Mouse (Mus musculus): ENCODE measurements around the gene Crybg2. TPM values are rescaled to one million over a fixed set of nuclear protein-coding genes. Genes with fewer than 3 reads are reported as not detected.
A peak's percentile ranks its signal among the peaks of the same experiment; 100 is the strongest.

The Crybg2 gene
- polyA plus RNA-seq (2014; fragmentation: Nextera tagmentation; extraction: Ambion mirVana) = 1.9 and 2.5 TPM in 2 replicates

GRCm38 (mm10) chr4:134060135-134060865 lies at the start of gene Crybg2:
Gene Crybg2 (plus strand): TSS chr4:134060815.
- WGBS = 48% methylated on average over 28 of the region's 28 CpGs
- no peak within 1 kb of the TSS for H3K9ac ChIP-seq (ENCODE audit: low read length)
- H3K4me1 ChIP-seq (replicated peaks; ENCODE audit: control insufficient read depth, insufficient read depth, low read length) = no peaks in the 10 kb centered on the region
- ATAC-seq (replicated peaks; ENCODE audit: low FRiP score) (no peak), DNase-seq (ENCODE audit: low spot score) (no peak)
- peaks cover under 1% of the 10 kb centered on the region; the same call in 1 of the 2 replicates for H3K27me3 ChIP-seq (ENCODE audit: control insufficient read depth, insufficient read depth, low read length)
- no peaks in the 10 kb centered on the region for H3K9me3 ChIP-seq (ENCODE audit: control insufficient read depth, low read length)
- H3K4me3 ChIP-seq (ENCODE audit: low read depth, low read length) = no peak within 1 kb of the TSS
- no peaks in the 10 kb centered on the region for H3K36me3 ChIP-seq (ENCODE audit: control insufficient read depth, insufficient read depth, low read length)
- H3K4me2 ChIP-seq (ENCODE audit: low read depth, low read length, severe bottlenecking) = no peak within 1 kb of the TSS
- H3K27ac ChIP-seq (ENCODE audit: low read depth, low read length) = no peak within 1 kb of the TSS

GRCm38 (mm10) chr4:134011450-134012414 lies 48.9 kb upstream of the Crybg2 start:
- Histone ChIP-seq H3K9me3 (ENCODE audit: control insufficient read depth, low read length) (no peaks in the 10 kb centered on the region), H3K36me3 (ENCODE audit: control insufficient read depth, insufficient read depth, low read length) (no peaks in the 10 kb centered on the region), H3K4me1 (replicated peaks; ENCODE audit: control insufficient read depth, insufficient read depth, low read length) (peaks cover 29% of the 10 kb centered on the region), H3K27me3 (ENCODE audit: control insufficient read depth, insufficient read depth, low read length) (no peaks in the 10 kb centered on the region), H3K4me2 (ENCODE audit: low read depth, low read length, severe bottlenecking) (peak overlapping the region; percentile 29; the same call in 1 of the 2 replicates), H3K9ac (ENCODE audit: low read length) (peak overlapping the region; percentile 44), H3K4me3 (ENCODE audit: low read depth, low read length) (no peak overlapping the region), H3K27ac (ENCODE audit: low read depth, low read length) (peak overlapping the region; percentile 57; the same call in 1 of the 2 replicates)
- DNase-seq (ENCODE audit: low spot score) (peak; percentile 76), ATAC-seq (replicated peaks; ENCODE audit: low FRiP score) (peak; percentile 63)
- WGBS = 5% methylated on average over 15 of the region's 16 CpGs

- no peaks in the 10 kb centered on the region for H3K9me3 ChIP-seq (ENCODE audit: control insufficient read depth, low read length)
- DNase-seq (ENCODE audit: low spot score) (peak; percentile 73), ATAC-seq (replicated peaks; ENCODE audit: low FRiP score) (no peak)
- 41% methylated on average over 12 of the region's 12 CpGs for WGBS
- H3K27ac ChIP-seq (ENCODE audit: low read depth, low read length) = no peak overlapping the region
- no peak overlapping the region for H3K9ac ChIP-seq (ENCODE audit: low read length)
- no peaks in the 10 kb centered on the region for H3K27me3 ChIP-seq (ENCODE audit: control insufficient read depth, insufficient read depth, low read length)
- peaks cover 38% of the 10 kb centered on the region for H3K4me1 ChIP-seq (replicated peaks; ENCODE audit: control insufficient read depth, insufficient read depth, low read length)
- no peaks in the 10 kb centered on the region for H3K36me3 ChIP-seq (ENCODE audit: control insufficient read depth, insufficient read depth, low read length)
- H3K4me2 ChIP-seq (ENCODE audit: low read depth, low read length, severe bottlenecking) = no peak overlapping the region
- no peak overlapping the region for H3K4me3 ChIP-seq (ENCODE audit: low read depth, low read length)
These were observed 47.6 kb upstream of the Crybg2 start for GRCm38 (mm10) chr4:134012858-134013528.

- Histone ChIP-seq H3K27me3 (ENCODE audit: control insufficient read depth, insufficient read depth, low read length) (no peaks in the 10 kb centered on the region), H3K4me1 (replicated peaks; ENCODE audit: control insufficient read depth, insufficient read depth, low read length) (peaks cover 52% of the 10 kb centered on the region), H3K9ac (ENCODE audit: low read length) (peak overlapping the region; percentile 9; the same call in 1 of the 2 replicates), H3K9me3 (ENCODE audit: control insufficient read depth, low read length) (no peaks in the 10 kb centered on the region), H3K36me3 (ENCODE audit: control insufficient read depth, insufficient read depth, low read length) (no peaks in the 10 kb centered on the region), H3K4me2 (ENCODE audit: low read depth, low read length, severe bottlenecking) (peak overlapping the region; percentile 68; the same call in 1 of the 2 replicates), H3K4me3 (ENCODE audit: low read depth, low read length) (peak overlapping the region; percentile 48), H3K27ac (ENCODE audit: low read depth, low read length) (peak overlapping the region; percentile 86)
- no peak for DNase-seq (ENCODE audit: low spot score)
- WGBS = 2% methylated on average over 7 of the region's 7 CpGs
- no peak for ATAC-seq (replicated peaks; ENCODE audit: low FRiP score)
These were observed 44.4 kb upstream of the Crybg2 start for GRCm38 (mm10) chr4:134016208-134016607.

GRCm38 (mm10) chr4:134016767-134017166 lies 43.8 kb upstream of the Crybg2 start:
- Histone ChIP-seq H3K27me3 (ENCODE audit: control insufficient read depth, insufficient read depth, low read length) (no peaks in the 10 kb centered on the region), H3K9ac (ENCODE audit: low read length) (peak overlapping the region; percentile 63), H3K4me3 (ENCODE audit: low read depth, low read length) (peak overlapping the region; percentile 48), H3K9me3 (ENCODE audit: control insufficient read depth, low read length) (no peaks in the 10 kb centered on the region), H3K36me3 (ENCODE audit: control insufficient read depth, insufficient read depth, low read length) (no peaks in the 10 kb centered on the region), H3K4me2 (ENCODE audit: low read depth, low read length, severe bottlenecking) (peak overlapping the region; percentile 68), H3K27ac (ENCODE audit: low read depth, low read length) (peak overlapping the region; percentile 86), H3K4me1 (replicated peaks; ENCODE audit: control insufficient read depth, insufficient read depth, low read length) (peaks cover 47% of the 10 kb centered on the region)
- ATAC-seq (replicated peaks; ENCODE audit: low FRiP score) (no peak), DNase-seq (ENCODE audit: low spot score) (peak; percentile 71)
- WGBS = 2% methylated on average over 8 of the region's 8 CpGs

- Histone ChIP-seq H3K9me3 (ENCODE audit: control insufficient read depth, low read length) (no peaks in the 10 kb centered on the region), H3K27me3 (ENCODE audit: control insufficient read depth, insufficient read depth, low read length) (no peaks in the 10 kb centered on the region), H3K4me1 (replicated peaks; ENCODE audit: control insufficient read depth, insufficient read depth, low read length) (peaks cover 41% of the 10 kb centered on the region), H3K27ac (ENCODE audit: low read depth, low read length) (peak overlapping the region; percentile 86), H3K4me2 (ENCODE audit: low read depth, low read length, severe bottlenecking) (peak overlapping the region; percentile 68), H3K36me3 (ENCODE audit: control insufficient read depth, insufficient read depth, low read length) (no peaks in the 10 kb centered on the region), H3K4me3 (ENCODE audit: low read depth, low read length) (peak overlapping the region; percentile 48), H3K9ac (ENCODE audit: low read length) (peak overlapping the region; percentile 63)
- DNase-seq (ENCODE audit: low spot score) = peak; percentile 74
- WGBS = under 1% methylated on average over 21 of the region's 21 CpGs
- ATAC-seq (replicated peaks; ENCODE audit: low FRiP score) = no peak
These were observed 43.3 kb upstream of the Crybg2 start for GRCm38 (mm10) chr4:134017201-134017865.

- no peaks in the 10 kb centered on the region for H3K36me3 ChIP-seq (ENCODE audit: control insufficient read depth, insufficient read depth, low read length)
- H3K9ac ChIP-seq (ENCODE audit: low read length) = peak overlapping the region; percentile 63
- ATAC-seq (replicated peaks; ENCODE audit: low FRiP score) = no peak; the same call in 1 of the 2 replicates
- no peaks in the 10 kb centered on the region for H3K9me3 ChIP-seq (ENCODE audit: control insufficient read depth, low read length)
- peak overlapping the region; percentile 68 for H3K4me2 ChIP-seq (ENCODE audit: low read depth, low read length, severe bottlenecking)
- no peaks in the 10 kb centered on the region for H3K27me3 ChIP-seq (ENCODE audit: control insufficient read depth, insufficient read depth, low read length)
- peak overlapping the region; percentile 48 for H3K4me3 ChIP-seq (ENCODE audit: low read depth, low read length)
- peak overlapping the region; percentile 86 for H3K27ac ChIP-seq (ENCODE audit: low read depth, low read length)
- peaks cover 36% of the 10 kb centered on the region for H3K4me1 ChIP-seq (replicated peaks; ENCODE audit: control insufficient read depth, insufficient read depth, low read length)
- WGBS = under 1% methylated on average over 46 of the region's 46 CpGs
- peak; percentile 73 for DNase-seq (ENCODE audit: low spot score)
These were observed 42.4 kb upstream of the Crybg2 start for GRCm38 (mm10) chr4:134018038-134018778.
